Mouse (Mus musculus) lung, adult 18-20 months (tissue): ENCODE measurements around the gene Dhx38.

Source experiments
- DNase-seq, 2 experiments: peaks; one replicate each; pipeline ENCODE4 v3.0.0; 2022; ENCODE audit warnings: mixed read lengths in 2 of 2

The Dhx38 gene

GRCm38 (mm10) chr8:109565498-109566333 lies at the start of gene Dhx38, which contains the start of gene Txnl4b:
TSS of gene Dhx38 (minus strand) at chr8:109565861.
TSS of gene Txnl4b (plus strand) at chr8:109565892.
- peak; percentile 99 for DNase-seq

- no peak for DNase-seq
These were observed 48.9 kb upstream of the Dhx38 start, which contains the start of gene Pkd1l3 for GRCm38 (mm10) chr8:109614243-109615210. TSS of gene Pkd1l3 (plus strand) at chr8:109614517.

DNA sequence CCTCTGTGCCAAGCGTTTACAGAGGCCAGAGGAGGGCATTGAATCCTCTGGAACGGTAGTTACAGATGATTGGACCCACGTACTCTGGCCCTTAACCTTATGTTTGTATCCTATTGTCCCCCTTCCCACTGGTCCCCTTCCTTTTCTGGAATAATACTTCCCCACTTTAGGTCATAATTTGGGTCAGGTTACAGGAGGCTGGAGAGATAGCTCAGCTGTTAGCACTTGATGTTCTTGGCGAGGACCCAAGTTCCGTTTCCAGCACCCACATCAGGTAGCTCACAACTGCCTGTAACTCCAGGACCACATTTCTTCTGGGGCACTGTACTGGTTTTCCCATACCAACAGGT lies 43.5 kb upstream of the Dhx38 start:
- peak; percentile 42 to 52 for DNase-seq

GRCm38 (mm10) chr8:109608271-109609152 lies 42.9 kb upstream of the Dhx38 start, which contains the start of gene Dhodh:
TSS of gene Dhodh (minus strand) at chr8:109608673.
- DNase-seq: peak; percentile 97

- DNase-seq: no peak
These were observed 42.0 kb upstream of the Dhx38 start for GRCm38 (mm10) chr8:109607650-109608049.

DNA sequence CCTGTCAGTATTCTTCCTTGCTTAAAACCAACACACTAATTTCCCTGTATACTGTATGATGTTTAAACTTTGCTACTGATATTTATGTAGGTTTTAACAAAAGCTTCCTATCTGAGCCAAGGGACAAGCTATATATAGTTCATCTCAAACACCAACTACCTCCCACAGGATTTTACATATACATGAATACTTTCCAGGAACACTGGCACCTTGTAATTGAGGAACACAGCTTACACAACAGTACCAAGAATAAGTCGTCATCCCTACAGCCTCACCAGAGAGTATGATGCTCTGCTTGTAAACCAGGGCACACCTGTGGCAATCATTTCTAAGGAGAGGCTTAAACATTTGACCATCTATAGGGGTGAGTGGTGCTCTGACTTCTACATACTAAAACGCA lies 41.1 kb upstream of the Dhx38 start:
- no peak for DNase-seq

GRCm38 (mm10) chr8:109595854-109596253 lies 30.2 kb upstream of the Dhx38 start:
- peak; percentile 47 to 62 for DNase-seq

GRCm38 (mm10) chr8:109593117-109593788 lies 27.6 kb upstream of the Dhx38 start:
- peak; percentile 73 to 79 for DNase-seq

- no peak for DNase-seq
These were observed 26.5 kb upstream of the Dhx38 start for GRCm38 (mm10) chr8:109592164-109592563.

- DNase-seq: no peak
These were observed 25.7 kb upstream of the Dhx38 start for GRCm38 (mm10) chr8:109591367-109591766.

DNA sequence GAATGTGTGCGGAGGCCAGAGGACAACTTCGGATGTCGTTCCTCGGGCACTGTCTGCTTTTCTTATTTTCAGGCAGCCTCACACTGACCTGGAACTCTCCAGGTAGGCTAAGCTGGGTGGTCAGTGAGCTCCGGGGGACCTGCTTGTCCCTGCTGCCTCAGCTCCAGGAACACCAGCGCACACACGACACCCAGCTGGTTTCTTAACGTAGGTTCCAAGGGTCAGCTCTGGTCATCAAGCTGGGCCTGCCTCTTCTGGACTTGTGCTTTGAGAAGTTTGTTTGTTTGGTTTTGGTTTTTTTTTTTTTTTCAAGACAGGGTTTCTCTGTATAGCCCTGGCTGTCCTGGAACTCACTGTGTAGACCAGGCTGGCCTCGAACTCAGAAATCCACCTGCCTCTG lies 25.2 kb upstream of the Dhx38 start:
- DNase-seq: no peak

GRCm38 (mm10) chr8:109586972-109587504 lies 21.4 kb upstream of the Dhx38 start:
- DNase-seq: peak; percentile 90 to 93

- no peak for DNase-seq
These were observed 20.0 kb upstream of the Dhx38 start for GRCm38 (mm10) chr8:109585652-109586051.

DNA sequence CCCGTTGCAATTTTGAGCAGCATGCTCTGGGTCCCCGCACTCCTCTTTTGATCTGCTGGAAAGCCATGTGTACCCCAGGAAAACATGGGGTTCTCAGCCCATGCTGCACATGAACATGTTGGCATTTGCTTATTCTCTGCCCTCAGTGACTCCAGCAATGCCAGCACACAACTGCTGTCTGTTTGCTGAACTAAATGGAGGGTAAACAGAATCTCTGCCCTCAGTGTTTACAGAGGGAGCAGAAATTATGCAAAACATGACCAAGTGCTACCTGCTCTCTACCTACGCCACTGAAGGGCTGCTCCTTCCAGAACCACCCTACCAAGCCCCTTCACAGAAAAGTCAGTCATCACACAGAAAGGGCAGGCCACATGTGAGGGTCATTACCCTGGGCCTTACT lies 19.2 kb upstream of the Dhx38 start:
- DNase-seq: no peak

GRCm38 (mm10) chr8:109584293-109584692 lies 18.6 kb upstream of the Dhx38 start:
- no peak for DNase-seq

DNA sequence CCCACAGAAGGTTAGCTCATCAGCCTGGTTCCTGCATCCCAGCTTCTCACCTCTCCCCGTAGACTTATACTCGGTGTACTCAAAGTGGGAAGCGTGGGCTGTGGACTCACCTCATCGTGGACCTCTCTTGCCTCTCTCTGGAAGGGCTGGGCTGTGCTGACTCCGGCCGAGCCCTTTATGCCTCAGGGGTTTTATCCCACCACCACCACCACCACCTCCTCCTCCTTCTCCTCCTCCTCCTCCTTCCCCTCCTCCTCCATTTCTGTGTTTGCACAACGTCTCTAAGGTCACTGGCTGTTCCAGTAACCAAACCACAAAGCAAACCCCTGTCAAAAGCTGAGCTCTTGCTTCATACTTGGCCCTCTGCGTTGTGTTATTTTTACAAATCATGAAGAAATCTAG lies 13.2 kb upstream of the Dhx38 start, which contains the start of gene Hp:
Gene Hp, minus strand, starts transcription at position 273 of the 402 bp plus-strand sequence.
- DNase-seq: peak; percentile 73 to 84

DNA sequence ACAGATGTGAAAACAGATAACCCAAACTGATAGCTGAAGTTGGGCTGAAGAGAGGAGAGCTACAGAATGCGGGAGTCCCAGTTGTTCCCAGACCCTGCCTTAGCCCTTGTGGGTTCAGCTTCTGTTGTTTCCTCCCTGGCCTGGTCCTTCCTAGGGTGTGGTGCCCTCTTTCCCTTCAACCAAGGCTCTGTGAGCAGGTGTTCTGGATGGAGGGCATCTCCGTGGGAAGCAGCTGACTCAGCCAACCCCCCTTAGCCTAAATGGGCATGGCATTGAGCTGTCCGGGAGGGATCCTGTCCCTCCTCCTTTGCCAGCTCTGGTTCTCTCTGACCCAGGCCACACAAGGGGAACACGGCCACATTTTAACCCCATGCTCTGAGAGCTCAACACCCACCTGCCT lies 10.7 kb upstream of the Dhx38 start:
- no peak for DNase-seq

DNA sequence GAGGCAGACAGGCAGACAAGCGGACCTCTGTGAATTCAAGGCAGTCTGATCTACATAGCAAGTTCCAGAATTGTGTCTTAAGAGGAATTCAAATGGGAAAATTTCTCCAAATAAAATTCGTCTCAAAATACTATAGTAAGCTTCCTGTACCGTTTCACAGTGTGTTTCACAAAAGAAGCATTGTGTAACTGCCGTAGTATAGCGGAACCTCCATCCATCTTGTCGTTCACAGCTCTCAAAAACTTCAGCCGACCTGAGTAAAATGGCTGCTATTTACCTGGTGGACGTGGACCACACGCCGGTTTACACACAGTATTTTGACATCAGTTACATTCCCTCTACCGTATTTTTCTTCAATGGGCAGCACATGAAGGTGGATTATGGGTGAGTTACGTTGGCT lies 5.5 kb upstream of the Dhx38 start:
- DNase-seq: no peak

DNA sequence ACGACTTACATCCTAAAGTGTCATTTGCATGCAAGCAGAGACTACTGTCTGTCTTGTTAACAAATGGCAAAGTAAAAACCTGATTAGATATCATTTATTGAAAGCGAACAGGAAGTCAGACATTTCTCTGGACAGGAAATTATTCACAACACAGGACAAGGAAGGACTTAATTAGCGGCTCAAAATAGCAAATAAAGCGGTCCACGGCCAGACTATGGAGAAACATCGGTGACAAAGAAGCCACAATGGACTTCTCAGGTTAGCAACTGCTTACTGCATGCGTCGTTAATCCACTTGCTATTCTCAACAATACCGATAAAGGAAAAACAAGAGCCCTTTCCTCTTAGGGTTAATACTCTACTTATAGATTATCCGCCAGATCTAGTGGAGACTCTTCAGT lies 895 bp downstream of the Dhx38 start:
- DNase-seq: no peak

DNA sequence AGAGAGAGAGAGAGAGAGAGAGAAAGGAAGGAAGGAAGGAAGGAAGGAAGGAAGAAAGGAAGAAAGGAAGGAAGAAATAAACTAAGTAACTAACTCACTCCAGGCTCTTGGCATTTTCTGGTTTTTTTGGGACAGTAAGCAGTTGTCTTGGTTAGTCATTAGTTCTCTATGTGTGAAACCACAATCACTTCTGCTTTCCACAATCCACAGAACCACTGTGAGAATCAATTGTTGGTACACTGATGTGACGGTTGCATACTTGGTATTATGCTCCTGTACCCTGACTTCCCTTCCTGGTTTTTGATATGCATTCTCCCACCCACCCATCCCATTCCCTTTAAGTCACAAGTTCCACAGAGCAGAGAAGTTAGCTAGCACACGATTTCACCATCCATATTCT lies 1.8 kb downstream of the Dhx38 start:
- no peak for DNase-seq

DNA sequence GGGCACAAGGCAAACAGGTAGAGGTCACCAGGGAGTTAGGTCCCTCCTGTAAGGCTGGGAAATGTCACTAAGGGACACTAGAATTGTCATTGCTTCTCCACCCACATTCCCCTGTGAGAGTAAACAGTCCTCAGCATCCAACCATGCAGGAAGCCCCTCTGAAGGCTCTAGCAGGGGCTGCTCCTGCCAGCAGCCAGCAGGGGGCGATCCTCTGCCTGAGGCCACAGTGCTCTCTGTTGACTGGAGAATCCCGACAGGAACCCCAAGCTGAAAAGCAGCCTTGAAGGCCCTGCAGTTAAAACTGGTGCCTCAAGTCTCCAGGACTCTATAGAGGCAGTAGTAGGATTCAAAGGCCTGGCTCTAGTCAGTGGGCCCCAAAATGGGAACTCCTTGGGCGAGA lies 14.0 kb downstream of the Dhx38 start:
- no peak for DNase-seq
